Mouse (Mus musculus): ENCODE results near the gene Gbp9.

GRCm38 (mm10) chr5:105181446-105181845 is 42.1 kb upstream of the Gbp9 start:
- TF ChIP-seq POLR2A (IDR thresholded peaks at IDR 0.05; ENCODE audit: low read depth, low read length) (no peak), CTCF (IDR thresholded peaks at IDR 0.05; ENCODE audit: extremely low read depth, insufficient read depth, insufficient read length, insufficient replicate concordance) (no peak)
